Mouse (Mus musculus): ENCODE measurements around the gene Sbno1. TPM values are rescaled to one million over a fixed set of nuclear protein-coding genes. Genes with fewer than 3 reads are reported as not detected.
A peak's percentile ranks its signal among the peaks of the same experiment; 100 is the strongest.

Gene Sbno1
- polyA plus RNA-seq, 1 experiment from 2014 or later, result 88.6 TPM

DNA sequence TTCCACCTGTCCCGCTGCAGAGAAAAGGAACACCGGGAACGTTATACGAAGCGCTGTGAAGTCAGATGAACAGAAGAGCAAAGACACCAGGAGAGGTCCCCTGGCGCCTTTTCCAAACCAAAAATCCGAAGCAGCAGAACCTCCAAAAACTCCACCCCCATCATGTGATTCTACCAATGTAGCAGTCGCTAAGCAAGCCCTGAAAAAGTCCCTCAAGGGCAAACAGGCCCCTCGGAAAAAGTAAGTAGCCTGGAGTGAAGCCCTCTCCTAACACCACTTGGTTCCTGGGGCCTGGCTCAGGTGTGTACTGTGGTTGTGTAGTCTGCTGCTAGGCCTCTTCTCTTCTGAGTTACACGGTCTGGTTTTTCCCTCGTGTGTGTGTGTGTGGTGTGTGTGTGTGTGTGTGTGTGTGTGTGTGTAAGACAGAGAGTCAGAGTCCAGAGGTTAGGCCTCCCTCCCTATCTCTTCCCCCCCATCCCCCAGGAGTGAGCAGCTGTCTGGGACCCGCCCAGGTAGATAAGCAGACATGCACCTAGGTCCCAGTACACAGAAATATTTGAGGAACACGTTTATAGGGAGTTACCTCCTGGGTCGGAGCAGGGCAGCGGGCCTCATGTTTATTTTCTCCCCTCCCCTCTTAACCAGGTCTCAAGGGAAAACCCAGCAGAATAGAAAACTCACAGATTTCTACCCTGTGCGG, 25.0 kb upstream of the Sbno1 start:
- TF ChIP-seq CTCF (IDR thresholded peaks at IDR 0.05; ENCODE audit: low read depth), result no peak
- no peak overlapping the region for H3K4me3 ChIP-seq (ENCODE audit: low read depth, low read length)
- peaks cover 3% of the 10 kb centered on the region; the same call in 1 of the 2 replicates for H3K4me1 ChIP-seq (ENCODE audit: insufficient read depth)
- H3K4me2 ChIP-seq, result no peak overlapping the region
- H3K9me3 ChIP-seq (ENCODE audit: low read depth, low read length), result no peaks in the 10 kb centered on the region
- no peak overlapping the region for H3K27ac ChIP-seq (ENCODE audit: low read depth)
- H3K9ac ChIP-seq, result no peak overlapping the region
- DNase-seq, result no peak
- ATAC-seq (ENCODE audit: insufficient read depth), result no peak
- WGBS, result 81% methylated on average over 16 of the region's 16 CpGs
- peaks cover 88% of the 10 kb centered on the region for H3K36me3 ChIP-seq (ENCODE audit: insufficient read depth)
- no peaks in the 10 kb centered on the region for H3K27me3 ChIP-seq (ENCODE audit: insufficient read depth, low read length)

DNA sequence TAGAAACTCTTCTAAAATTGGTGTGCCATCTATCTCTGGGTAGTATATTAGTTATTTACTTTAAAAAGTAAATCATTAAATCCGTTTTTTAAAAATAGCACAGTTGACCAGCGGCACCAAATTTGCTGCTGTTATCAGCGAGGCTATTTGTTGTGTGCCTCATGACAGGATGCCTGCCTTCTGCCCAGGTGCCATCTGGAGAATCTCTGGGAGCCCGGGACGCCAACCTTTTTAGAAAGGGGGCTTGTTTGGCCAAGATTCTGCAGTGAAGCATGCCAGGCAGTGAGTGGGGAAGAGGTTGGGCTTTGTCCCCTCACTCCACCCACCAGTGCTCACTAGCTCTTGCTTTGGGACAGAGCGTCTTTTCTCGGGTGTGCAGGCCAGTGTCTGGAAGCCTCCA, 24.2 kb upstream of the Sbno1 start:
- WGBS, result 78% methylated on average over 7 of the region's 7 CpGs
- H3K27ac ChIP-seq (ENCODE audit: low read depth), result no peak overlapping the region
- peaks cover 81% of the 10 kb centered on the region for H3K36me3 ChIP-seq (ENCODE audit: insufficient read depth)
- TF ChIP-seq CTCF (IDR thresholded peaks at IDR 0.05; ENCODE audit: low read depth), result no peak
- no peaks in the 10 kb centered on the region for H3K9me3 ChIP-seq (ENCODE audit: low read depth, low read length)
- no peaks in the 10 kb centered on the region for H3K27me3 ChIP-seq (ENCODE audit: insufficient read depth, low read length)
- no peak overlapping the region for H3K9ac ChIP-seq
- no peak overlapping the region for H3K4me2 ChIP-seq
- peaks cover 3% of the 10 kb centered on the region; the same call in 1 of the 2 replicates for H3K4me1 ChIP-seq (ENCODE audit: insufficient read depth)
- no peak overlapping the region for H3K4me3 ChIP-seq (ENCODE audit: low read depth, low read length)
- ATAC-seq (ENCODE audit: insufficient read depth), result no peak
- DNase-seq, result no peak

GRCm38 (mm10) chr5:124449494-124449893, 23.7 kb upstream of the Sbno1 start:
- H3K36me3 ChIP-seq (ENCODE audit: insufficient read depth), result peaks cover 76% of the 10 kb centered on the region
- no peak overlapping the region for H3K27ac ChIP-seq (ENCODE audit: low read depth)
- WGBS, result 69% methylated on average over 6 of the region's 6 CpGs
- peak; percentile 24 for DNase-seq
- peaks cover 3% of the 10 kb centered on the region; the same call in 1 of the 2 replicates for H3K4me1 ChIP-seq (ENCODE audit: insufficient read depth)
- H3K9ac ChIP-seq, result no peak overlapping the region
- no peak for TF ChIP-seq CTCF (IDR thresholded peaks at IDR 0.05; ENCODE audit: low read depth)
- ATAC-seq (ENCODE audit: insufficient read depth), result no peak
- H3K9me3 ChIP-seq (ENCODE audit: low read depth, low read length), result no peaks in the 10 kb centered on the region
- H3K4me2 ChIP-seq, result no peak overlapping the region
- H3K4me3 ChIP-seq (ENCODE audit: low read depth, low read length), result no peak overlapping the region
- no peaks in the 10 kb centered on the region for H3K27me3 ChIP-seq (ENCODE audit: insufficient read depth, low read length)

DNA sequence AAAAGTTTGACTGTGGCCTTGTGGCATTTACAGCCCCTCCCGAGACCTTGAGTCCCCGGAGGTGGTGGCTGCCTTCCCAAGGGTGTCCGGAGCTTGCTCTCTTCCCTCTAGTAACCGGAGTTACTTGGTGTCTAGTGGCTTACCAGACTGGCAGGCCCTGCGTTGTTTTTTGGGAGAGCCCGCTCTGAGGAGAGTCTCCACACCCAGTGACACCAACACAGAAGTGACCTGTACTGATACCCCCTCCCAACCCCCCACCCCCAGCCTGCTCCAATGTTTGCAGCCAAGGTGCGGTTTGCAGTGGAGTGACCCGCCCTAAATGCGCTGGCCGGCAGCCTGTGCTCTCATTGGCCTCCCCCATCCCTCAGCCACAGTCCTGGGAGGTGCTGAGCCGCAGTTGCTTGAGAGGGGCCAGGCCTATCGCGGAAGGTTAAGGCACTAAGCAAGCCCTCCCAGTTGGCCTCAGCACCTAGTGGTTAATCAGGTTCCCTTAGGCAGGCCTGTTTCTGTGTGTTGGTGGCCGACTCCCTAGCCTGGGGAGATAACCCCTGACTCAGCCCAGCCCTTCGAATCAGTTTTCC, 20.6 kb upstream of the Sbno1 start:
- H3K27me3 ChIP-seq (ENCODE audit: insufficient read depth, low read length), result no peaks in the 10 kb centered on the region
- peak overlapping the region; percentile 88 for H3K27ac ChIP-seq (ENCODE audit: low read depth)
- H3K4me1 ChIP-seq (ENCODE audit: insufficient read depth), result peaks cover 3% of the 10 kb centered on the region; the same call in 1 of the 2 replicates
- ATAC-seq (ENCODE audit: insufficient read depth), result peak; percentile 57
- DNase-seq, result peak; percentile 74
- H3K4me3 ChIP-seq (ENCODE audit: low read depth, low read length), result peak overlapping the region; percentile 88
- peak overlapping the region; percentile 93 for H3K4me2 ChIP-seq
- H3K9ac ChIP-seq, result peak overlapping the region; percentile 87
- peak; percentile 28; the same call in 1 of the 2 replicates for TF ChIP-seq CTCF (IDR thresholded peaks at IDR 0.05; ENCODE audit: low read depth)
- H3K36me3 ChIP-seq (ENCODE audit: insufficient read depth), result peaks cover 45% of the 10 kb centered on the region
- WGBS, result 2% methylated on average over 15 of the region's 15 CpGs
- no peaks in the 10 kb centered on the region for H3K9me3 ChIP-seq (ENCODE audit: low read depth, low read length)

GRCm38 (mm10) chr5:124445621-124446293, 20.0 kb upstream of the Sbno1 start:
- Histone ChIP-seq H3K27ac (ENCODE audit: low read depth) (peak overlapping the region; percentile 88), H3K4me3 (ENCODE audit: low read depth, low read length) (peak overlapping the region; percentile 88), H3K36me3 (ENCODE audit: insufficient read depth) (peaks cover 38% of the 10 kb centered on the region), H3K9me3 (ENCODE audit: low read depth, low read length) (no peaks in the 10 kb centered on the region), H3K9ac (peak overlapping the region; percentile 87), H3K4me1 (ENCODE audit: insufficient read depth) (peaks cover 3% of the 10 kb centered on the region; the same call in 1 of the 2 replicates), H3K27me3 (ENCODE audit: insufficient read depth, low read length) (no peaks in the 10 kb centered on the region), H3K4me2 (peak overlapping the region; percentile 93)
- no peak for TF ChIP-seq CTCF (IDR thresholded peaks at IDR 0.05; ENCODE audit: low read depth)
- DNase-seq (no peak), ATAC-seq (ENCODE audit: insufficient read depth) (peak; percentile 68)
- WGBS, result under 1% methylated on average over 50 of the region's 77 CpGs

- Histone ChIP-seq H3K9ac (peak overlapping the region; percentile 87), H3K4me1 (ENCODE audit: insufficient read depth) (peaks cover 3% of the 10 kb centered on the region; the same call in 1 of the 2 replicates), H3K4me3 (ENCODE audit: low read depth, low read length) (peak overlapping the region; percentile 88), H3K9me3 (ENCODE audit: low read depth, low read length) (no peaks in the 10 kb centered on the region), H3K36me3 (ENCODE audit: insufficient read depth) (peaks cover 30% of the 10 kb centered on the region), H3K27ac (ENCODE audit: low read depth) (peak overlapping the region; percentile 88), H3K4me2 (peak overlapping the region; percentile 93), H3K27me3 (ENCODE audit: insufficient read depth, low read length) (no peaks in the 10 kb centered on the region)
- ATAC-seq (ENCODE audit: insufficient read depth) (peak; percentile 88), DNase-seq (peak; percentile 90)
- TF ChIP-seq CTCF (IDR thresholded peaks at IDR 0.05; ENCODE audit: low read depth), result no peak
- WGBS, result 3% methylated on average over 65 of the region's 66 CpGs
Observed at GRCm38 (mm10) chr5:124444661-124445561, 19.1 kb upstream of the Sbno1 start.

All from lung, embryonic 14.5 days (tissue).